Mouse (Mus musculus): ENCODE results near the gene Gm3285.

The Gm3285 gene

DNA sequence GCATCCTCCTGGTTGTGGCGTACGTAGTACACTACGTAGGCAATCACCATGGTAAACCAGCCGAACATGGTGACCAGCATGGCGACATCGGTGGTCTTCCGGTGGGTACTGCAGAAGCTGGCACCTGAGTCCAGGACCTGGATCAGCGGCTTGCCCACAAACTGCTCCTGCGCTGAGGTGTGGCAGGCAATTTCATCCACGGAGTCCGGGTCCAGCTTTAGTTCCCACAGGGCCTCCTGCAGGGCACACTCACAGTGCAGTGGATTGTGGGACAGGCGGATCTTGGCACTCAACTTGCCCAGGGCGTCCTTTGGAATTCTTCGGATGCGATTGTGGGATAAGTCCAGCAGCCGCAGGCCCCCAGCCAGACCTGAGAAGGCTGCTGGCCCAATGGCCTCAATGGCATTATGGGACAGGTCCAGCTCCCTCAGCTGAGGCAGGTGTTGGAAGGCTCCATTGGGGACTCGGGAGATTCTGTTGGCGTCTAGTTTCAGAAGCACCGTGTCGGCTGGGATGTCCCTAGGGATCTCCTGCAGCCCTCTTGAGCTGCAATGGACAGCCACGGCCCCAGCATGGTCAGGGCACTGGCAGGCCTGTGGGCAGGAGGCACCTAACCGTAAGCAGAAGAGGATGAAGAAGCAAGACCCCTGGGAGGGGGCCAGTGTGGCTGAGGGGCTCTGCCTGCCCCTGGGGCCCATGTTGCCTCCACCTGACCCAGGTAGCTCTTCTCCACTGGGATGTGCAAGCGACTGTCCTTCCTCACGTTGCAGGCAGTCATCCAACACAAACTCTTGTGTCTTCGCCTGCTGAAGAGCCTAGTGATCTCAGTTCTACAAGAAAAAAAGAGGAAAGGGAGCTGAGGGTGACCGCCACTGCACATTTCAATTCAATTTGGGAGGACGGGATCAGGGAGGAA is 39.4 kb downstream of the Gm3285 start:
- no peak for DNase-seq (ENCODE audit: low spot score)

DNA sequence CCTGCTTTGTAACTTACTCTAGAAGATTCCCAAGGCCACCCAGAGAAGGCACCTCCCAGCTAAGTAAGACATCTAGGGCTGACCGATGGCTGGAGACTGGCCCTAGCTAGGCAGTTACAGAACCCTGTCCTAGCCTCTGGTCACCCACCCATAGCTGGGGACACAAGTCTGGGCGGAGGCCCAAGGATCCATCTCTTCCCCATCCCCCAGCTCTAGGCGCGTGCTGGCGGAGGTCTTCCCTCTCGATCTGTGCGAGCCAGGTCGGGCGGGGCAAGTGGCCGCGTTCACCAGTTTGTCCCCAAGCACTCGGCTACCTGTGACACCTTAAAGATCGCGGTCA is 40.1 kb downstream of the Gm3285 start:
- DNase-seq (ENCODE audit: low spot score), result no peak

DNA sequence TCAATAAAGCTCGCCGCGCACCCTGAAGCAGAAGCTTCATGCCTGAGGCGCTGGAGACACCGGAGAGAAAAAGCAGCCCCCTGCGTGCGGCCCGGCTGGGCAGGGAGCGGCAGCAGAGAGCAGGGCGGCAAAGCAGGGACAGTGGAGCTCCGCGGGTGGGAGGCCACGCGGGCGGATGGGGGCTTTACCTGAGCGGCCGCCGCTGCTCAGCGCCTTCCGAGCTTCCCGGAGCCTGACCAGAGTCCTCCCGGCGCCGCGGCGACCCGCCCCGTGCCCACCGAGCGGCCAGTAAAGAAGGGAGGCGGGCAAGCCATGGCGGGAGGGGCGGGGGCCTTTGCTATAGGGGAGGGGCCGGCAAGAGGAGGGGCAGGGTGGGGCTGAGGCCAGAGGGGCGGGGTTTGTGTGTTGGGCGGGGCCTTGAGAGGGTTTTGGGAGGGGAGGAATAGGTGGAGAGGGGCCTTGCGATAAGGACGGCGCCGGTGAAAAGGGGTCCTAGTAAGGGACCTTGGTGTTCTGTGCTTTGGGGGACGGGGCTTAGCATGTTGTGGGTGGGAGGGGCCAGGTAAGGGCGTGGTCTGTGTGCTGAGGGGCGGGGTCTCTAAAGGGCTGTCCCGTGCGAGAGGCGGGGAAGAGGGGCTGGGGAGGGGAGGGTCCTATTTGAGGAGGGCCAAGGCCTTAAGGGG is 40.6 kb downstream of the Gm3285 start, which contains the start of gene Lrrc3:
TSS of gene Lrrc3 (minus strand) at position 326 of the 683 bp plus-strand sequence.
- peak; percentile 61 for DNase-seq (ENCODE audit: low spot score)

DNA sequence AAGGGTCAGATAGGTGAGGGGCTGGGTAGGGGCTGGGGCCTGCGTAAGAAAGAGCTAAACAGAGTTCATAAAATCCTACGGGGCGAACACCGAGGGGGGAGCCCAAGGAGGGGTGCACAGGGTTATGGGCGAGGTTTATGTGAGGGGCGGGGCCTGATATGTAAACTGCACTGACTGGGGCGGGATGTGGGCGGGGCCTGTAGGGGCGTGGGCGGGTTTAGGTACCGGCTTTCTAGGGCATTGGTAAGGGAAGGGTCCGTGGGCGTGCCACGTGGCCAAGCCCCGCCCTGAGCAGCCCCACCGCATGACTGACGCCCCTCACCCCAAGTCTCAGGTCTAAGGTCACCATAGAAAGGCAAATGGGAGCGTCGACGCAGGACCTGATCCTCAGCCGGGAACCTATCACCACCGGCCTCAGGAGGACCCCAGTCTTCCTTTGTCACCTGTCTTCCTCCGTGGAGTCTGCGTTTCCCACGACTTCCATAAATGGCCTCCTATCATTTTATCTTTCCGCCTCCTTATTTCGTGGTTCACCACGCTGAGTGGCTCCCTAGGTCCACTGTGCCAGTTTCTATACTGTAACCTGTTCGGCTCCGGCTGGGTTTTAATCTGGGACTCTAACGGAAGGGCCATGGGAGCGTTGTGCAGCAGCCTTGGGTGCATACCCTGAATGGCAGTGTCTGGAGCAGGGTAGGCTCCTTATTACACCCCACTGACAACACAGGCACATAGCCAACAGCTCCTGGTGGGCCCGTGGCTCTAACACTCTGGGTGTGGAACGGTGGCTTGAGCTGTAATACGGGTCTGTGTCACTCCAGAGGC is 41.3 kb downstream of the Gm3285 start:
- DNase-seq (ENCODE audit: low spot score), result peak; percentile 64

All from embryo, embryonic 10 days (tissue).